Mouse (Mus musculus): ENCODE measurements around the gene Atp8a1. TPM values are rescaled to one million over a fixed set of nuclear protein-coding genes. Genes with fewer than 3 reads are reported as not detected.

Gene Atp8a1
- total RNA-seq, 1 experiment from 2014 or later = 20.6 TPM

GRCm38 (mm10) chr5:67764798-67765197, 82.4 kb downstream of the Atp8a1 start:
- no peak for DNase-seq

DNA sequence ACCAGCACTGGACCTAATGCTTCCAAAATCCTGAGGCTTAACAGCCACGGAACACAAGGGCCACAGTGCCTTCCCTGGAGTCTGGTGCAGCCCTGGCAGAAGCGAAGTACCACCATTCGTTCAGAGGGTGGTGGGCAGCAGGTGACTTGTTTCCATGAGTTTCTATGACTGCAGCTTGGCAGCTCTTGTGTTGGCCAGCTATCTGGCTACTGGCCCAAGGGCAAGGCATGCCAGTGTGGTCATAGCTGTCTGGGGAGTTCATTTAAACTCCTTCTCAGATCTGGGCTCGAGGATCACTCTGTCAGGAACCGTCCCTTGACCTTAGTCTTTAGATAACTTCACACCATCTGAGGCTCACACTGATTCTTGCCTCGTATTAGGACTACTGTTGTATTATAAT, 89.1 kb downstream of the Atp8a1 start:
- peak; percentile 73 for DNase-seq

DNA sequence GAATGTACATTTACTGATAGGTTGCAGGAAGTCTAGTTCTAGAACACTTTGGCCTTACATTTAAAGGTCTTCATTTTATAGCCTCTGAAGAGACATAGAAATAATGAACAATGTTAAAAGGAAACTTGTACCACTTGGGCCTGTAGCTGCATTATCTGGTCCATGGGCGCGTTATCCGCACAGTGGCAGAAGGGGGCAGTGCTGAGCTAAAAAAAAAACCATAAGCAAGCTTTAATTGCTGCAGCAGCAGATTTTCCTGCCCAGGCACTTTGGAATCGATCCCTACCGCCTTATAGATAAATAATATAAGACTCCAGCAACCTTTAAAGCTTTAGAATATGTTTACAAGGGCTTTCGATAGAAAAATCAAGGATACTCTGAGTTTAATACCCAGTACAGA, 91.1 kb downstream of the Atp8a1 start:
- peak; percentile 43 for DNase-seq

- no peak for DNase-seq
Observed at GRCm38 (mm10) chr5:67753057-67753456, 94.2 kb downstream of the Atp8a1 start.

DNA sequence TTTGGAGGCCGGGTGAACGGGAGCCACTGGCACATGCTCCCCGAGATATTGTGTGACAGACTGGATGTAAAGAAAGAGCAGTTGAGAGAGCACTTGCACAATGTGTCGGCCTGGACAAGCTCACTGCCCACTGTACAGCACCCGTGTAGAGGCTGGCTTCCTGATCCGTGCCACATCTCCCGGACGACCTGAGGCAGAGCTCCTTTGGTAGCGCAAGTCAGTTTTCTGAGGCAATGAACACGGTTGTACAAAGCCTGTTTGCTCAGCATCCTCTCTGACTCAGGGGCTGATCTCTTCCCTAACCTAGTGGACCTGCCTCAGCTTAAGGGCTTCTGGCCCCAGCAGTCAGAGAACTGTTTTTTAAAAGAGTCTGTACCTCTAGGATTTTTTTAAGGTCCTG, 94.6 kb downstream of the Atp8a1 start:
- no peak for DNase-seq

DNA sequence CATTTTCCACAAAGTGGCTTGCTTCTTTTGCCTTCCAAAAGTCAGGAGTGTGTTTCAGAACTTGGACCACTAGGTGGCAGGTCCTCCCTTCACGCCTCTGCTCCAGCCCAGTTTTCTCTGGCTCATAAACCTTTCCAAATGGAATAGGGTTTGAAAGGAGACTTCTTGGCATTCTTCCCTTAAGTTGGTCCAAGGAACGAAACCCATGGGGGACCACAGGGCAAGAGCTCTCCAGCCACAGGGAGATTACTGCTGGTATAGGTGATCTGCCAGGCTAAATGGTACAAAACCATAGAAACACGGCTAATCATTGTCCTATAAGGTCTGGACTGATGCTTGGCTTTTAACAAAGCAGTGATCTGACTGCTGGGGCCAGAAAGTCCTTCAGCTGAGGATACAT, 95.2 kb downstream of the Atp8a1 start:
- DNase-seq = peak; percentile 32

DNA sequence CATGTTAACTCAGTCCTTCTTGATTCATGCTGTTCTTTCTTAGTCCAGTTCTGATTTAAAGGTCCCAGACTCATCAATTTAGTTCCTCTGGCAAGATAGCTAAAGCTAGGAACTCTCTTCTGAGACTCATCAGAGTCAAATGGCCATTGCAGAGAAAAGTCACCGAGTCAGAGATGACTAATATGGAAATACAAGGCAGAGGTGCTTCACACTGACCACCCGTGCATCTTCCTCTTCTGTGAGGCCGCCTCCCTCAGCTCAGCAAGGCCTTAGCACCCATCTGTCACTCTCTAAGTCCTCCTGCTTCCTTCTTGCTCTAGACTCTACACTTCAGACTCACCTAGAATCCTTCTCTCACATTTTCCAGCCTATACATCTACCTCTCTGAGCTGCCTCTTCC, 108.0 kb downstream of the Atp8a1 start:
- DNase-seq = no peak

GRCm38 (mm10) chr5:67738133-67738532, 109.1 kb downstream of the Atp8a1 start:
- no peak for DNase-seq

DNA sequence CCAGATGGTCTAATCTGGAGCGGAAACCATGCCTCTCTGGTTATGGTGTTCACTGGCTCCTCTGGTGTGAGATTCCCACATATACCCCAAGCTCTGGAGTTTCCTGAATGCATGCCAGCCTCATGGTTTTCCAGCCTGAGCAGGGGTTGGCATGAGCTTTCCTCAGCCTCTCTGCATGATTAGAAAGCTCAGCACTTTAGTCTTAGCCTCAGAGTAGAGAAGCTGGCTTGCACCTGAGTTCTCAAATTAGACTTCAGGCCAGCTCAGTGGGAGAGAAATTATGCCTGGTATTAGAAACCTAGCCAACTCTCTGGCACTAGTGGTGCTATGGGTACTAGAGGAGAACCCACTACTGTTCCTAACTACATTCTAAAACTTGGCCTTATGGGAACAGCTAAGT, 111.5 kb downstream of the Atp8a1 start:
- no peak for DNase-seq

DNA sequence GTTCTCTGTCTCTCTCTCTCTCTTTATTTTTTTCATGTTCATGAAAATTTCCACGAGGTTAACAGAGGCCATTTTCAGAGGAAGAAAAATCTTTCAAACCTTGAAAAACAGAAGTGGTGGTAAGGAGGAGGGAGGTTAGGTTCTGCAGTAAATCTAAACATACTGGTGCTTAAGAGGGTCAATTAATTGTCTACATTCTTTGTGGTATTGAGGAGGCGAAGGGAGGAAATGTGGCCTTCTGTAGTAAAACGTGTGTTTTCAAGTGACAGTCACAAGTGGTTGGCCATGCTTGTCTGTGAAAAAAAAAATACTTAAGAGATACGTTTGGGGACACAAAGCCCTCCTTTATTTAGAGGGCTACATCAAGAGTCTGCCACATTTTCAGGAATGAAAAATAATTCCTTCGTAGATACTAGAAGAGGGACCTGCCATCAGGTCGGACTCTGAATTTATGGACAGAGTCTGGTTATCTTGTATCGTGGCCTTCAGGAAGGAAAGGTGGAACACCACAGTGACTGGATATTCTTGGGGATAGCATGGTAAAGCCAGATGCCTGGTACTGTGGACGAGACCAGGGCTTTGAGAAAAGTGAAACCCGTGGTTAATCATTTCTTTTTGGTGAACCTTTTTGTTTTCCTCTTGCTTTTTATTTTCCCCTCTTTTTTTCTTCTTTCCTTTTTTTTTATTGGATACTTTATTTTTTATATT, 113.5 kb downstream of the Atp8a1 start:
- DNase-seq = no peak

DNA sequence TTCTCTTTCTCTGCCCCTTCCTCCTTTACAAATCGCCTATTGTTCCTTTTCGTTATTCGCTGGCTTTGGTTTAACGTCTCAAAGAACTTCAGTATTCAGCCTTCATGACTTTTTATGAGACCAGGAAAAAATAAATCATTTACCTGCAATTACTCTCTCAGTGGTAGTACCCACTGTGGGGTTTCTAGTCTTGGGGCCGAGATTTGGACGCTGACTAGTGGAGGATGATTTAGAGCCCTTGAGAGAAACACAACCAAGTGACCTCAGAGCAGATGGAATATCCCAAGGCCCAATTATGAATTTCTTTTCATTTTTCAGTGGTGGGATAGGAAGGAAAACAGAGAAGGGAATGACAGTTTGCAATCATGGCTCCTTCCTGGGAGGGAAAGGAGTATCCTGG, 114.1 kb downstream of the Atp8a1 start:
- DNase-seq = no peak

- no peak for DNase-seq
Observed at GRCm38 (mm10) chr5:67727755-67728154, 119.5 kb downstream of the Atp8a1 start.

GRCm38 (mm10) chr5:67726810-67727209, 120.4 kb downstream of the Atp8a1 start:
- no peak for DNase-seq

DNA sequence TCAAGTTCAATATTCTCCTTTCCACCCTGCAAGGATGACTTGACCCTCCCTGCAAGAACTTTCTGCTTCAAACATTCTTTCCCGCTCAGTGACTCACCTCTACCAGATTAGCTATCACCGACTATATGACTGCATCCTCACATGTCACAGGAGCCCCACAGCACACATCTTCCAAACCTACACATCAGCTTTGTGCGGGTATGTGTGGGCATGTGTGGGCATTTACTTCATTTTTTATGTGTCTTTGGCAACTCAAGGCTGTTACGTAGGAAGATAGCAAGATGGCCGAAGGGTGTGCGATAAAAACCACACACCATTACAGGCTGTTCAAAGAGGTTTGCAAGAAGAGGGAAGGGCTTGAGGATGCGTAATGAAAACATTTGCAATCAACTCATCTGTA, 145.6 kb downstream of the Atp8a1 start:
- DNase-seq = no peak

DNA sequence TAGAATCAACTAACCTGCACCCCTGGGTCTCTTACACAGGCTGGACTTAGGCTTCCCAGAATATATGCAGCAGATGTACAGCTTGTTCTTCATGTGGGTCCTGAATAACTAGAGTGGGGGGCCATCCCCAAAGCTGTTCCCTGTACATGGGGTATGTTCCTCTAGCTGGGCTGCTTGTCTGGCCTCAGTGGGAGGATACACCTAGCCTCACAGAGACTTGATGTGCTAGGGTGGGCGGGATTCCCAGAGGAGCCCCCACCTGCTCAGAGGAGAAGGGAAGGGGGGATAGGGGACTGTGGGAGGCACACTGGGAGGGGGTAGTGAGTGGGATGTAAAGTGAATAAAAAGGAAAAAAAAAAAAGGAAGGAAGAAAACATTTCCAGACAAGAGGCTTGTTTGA, 147.8 kb downstream of the Atp8a1 start:
- no peak for DNase-seq

DNA sequence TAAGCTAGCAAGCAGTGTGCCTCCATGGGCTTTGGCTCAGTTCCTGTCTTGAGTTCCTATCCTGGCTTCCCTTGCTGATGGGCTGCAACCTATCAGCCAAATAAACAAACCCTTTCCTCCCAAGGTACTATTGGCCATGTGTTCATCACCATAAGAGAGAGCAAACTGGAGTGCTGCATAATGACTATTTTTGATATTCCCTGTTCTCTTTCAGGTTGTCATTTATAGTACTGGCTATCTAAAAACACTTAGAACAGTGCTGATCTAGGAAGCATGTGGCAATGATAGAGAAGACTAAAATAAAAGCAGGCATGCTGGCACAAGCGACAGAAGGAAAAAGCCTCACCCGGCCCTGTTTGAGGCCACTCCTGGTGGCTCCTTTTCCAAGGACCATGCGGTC, 149.1 kb downstream of the Atp8a1 start:
- no peak for DNase-seq

DNA sequence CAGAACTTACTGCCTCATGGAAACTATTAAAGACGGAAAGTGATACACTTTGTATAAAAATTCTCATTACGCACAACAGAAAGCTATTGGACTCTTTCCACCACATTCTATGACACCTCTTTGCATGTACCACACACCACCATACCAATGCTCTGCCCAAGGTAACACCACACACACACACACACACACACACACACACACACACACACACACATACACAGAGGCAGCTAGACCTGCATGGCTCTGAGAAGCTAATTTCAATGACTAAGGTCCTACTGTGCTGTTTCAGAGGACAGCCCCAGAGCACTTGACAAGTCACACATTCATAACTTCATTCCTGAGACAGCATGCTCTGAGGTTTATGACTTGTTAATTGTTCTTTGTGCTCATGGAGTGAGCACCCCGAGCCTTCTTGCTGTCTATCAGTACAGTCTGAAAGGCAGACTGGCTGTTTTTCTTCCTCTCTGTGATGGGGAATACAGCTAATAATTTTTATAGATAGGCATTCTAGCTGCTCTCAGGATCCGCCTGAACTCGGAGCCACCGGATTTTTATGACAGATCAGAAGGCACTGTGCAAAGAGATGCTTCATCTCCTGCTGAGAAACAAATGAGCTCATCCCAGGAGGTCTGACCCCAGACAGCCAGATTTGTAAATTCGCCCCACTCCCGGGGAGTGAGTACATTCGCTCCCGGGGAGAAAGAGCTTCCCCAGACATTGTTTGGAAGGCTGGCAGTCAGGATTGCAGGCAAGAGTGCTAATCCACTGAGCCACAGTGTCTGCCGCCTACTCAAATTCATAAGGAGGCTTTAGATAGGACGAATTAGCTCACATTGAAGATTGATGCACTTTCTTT, 150.3 kb downstream of the Atp8a1 start:
- DNase-seq = peak; percentile 11

DNA sequence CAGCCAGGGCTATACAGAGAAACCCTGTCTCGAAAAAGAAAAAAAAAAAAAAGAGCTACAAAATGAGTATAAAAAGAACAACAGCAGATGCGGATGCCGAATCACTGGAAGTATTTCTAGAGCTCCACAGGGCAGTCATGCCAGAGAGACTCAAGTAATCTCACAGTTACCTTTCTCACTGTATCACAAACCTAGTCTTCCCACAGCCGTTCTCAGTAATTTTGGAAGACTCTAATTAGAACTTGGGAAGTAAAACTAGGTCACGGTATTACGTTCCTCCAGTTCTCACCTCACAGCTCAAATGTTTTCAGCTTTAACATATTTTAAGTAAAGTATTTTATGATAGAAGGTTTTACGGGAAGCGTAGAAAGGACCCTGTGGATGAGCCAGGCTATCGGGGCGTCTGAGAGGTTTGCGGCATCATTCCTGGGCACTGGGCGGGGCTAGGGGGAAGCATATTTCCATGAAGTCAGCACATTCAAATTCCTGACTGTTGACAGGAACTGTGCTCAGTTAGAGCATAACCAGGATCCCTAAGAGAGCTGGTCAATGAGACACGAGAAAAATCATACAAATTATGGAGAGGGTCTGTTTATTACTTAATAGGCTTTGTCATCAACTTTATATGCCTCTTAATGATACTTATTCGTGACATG, 152.1 kb downstream of the Atp8a1 start:
- no peak for DNase-seq

GRCm38 (mm10) chr5:67690336-67690735, 156.9 kb downstream of the Atp8a1 start:
- no peak for DNase-seq

- no peak for DNase-seq
Observed at GRCm38 (mm10) chr5:67688001-67688400, 159.2 kb downstream of the Atp8a1 start.

DNA sequence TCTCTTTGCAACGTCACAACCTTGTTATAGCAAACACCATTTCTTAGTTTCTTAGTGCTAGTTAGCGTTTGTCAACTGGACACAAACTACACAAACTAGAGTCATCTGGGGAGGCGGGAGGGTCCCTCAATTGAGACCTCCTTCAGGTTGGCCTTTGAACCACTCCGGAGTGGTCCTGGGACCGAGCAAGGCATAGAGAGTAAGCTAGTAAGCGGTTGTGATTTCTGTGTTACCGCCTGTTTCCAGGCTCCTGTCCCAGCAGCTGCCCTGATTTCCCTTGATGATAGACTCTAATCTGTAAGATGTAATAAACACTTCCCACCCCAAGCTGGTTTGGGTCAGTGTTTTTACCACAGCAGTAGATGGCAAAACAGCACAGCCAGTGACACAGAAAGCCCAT, 161.3 kb downstream of the Atp8a1 start:
- no peak for DNase-seq

- no peak for DNase-seq
Observed at GRCm38 (mm10) chr5:67685461-67685860, 161.8 kb downstream of the Atp8a1 start.

DNA sequence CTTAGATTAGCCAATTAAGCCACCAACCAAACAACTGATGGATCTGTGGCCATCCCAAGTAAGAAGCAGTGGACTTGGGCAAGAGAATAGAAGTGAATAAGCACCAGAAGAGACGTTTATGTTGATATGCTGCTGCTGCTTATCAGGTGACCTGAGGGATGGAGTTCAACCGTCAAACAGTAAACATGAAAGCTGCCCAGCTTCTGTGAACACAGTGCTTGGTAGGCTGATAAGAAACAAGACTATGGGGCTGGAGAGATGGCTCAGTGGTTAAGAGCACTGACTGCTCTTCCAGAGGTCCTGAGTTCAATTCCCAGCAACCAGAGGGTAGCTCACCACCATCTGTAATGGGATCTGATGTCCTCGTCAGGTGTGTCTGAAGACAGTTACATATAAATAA, 168.4 kb downstream of the Atp8a1 start:
- DNase-seq = no peak

Measured in adrenal gland, postnatal 14 days (tissue).